Mouse (Mus musculus) MEL (cell line): ENCODE data around the gene Serping1.

ENCODE experiments used
- ELF1 ChIP-seq: IDR thresholded peaks from 2 replicates; pipeline ENCODE4 v1.6.1; 2014; ENCODE audit warnings: low read depth, mild to moderate bottlenecking, inconsistent platforms, low read length, improper control_type of control experiment, moderate library complexity
- MAZ ChIP-seq: IDR thresholded peaks from 2 replicates; pipeline ENCODE4 v1.6.1; 2012; ENCODE audit warnings: low read depth, mild to moderate bottlenecking, inconsistent platforms, low read length, improper control_type of control experiment
- POLR2A ChIP-seq, 2 experiments: IDR thresholded peaks; 2 replicates each; pipeline ENCODE4 v1.6.1; 2011 to 2012; ENCODE audit warnings: low read length in 2 of 2, mild to moderate bottlenecking in 2 of 2, control low read depth in 1 of 2, improper control_type of control experiment in 1 of 2, low read depth in 1 of 2, moderate library complexity in 1 of 2; ENCODE audit not compliant: control insufficient read depth in 1 of 2, insufficient read depth in 1 of 2, poor library complexity in 1 of 2
- POLR2AphosphoS2 ChIP-seq: IDR thresholded peaks from 2 replicates; pipeline ENCODE4 v1.6.1; 2011; ENCODE audit warnings: low read length, improper control_type of control experiment
- ZC3H11A ChIP-seq: IDR thresholded peaks from 2 replicates; pipeline ENCODE4 v1.6.1; 2012; ENCODE audit warnings: low read depth, mild to moderate bottlenecking, inconsistent platforms, low read length, improper control_type of control experiment
- ZMIZ1 ChIP-seq: IDR thresholded peaks from 2 replicates; pipeline ENCODE4 v1.6.1; 2012; ENCODE audit warnings: low read depth, mild to moderate bottlenecking, inconsistent platforms, low read length, improper control_type of control experiment, moderate library complexity

DNA sequence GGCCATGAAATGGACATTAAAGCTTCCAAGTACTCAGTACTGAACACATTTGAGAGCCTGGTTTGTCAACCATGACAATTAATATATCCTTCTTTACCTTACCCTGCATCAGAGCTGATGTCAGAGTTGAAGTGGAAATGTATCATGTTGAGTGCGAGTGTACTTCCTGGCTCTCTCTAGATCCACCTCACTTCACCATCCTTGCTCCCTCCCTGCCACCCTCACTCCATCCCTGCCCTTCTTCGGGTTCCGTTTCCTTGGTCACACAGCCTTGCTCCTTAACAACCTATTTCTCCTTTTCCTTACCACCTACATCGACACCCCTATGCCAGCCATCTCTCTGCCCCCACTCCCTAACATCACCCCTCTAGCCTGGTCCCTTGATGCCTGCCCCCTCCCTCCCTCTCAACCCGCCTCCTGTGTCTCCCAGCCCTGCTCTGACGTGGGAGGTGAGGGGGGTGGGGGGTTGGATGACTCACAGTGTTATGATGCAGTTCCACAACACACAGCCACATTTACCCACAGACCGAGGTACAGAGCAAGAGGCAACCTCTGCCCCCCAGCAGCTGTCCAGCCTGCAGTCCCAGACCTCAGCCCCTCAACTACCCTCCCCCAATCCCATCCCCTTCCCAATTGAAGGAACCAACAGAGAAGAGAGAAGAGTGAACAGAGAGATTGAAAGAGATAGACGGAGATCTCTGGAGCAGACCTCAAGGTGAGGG, 41.5 kb downstream of the Serping1 start, which contains the start of gene Ypel4:
- TF ChIP-seq ELF1 (no peak), MAZ (no peak), ZC3H11A (no peak), POLR2A (IDR thresholded peaks at IDR 0.05; ENCODE audit: control insufficient read depth in 1 of 2, insufficient read depth in 1 of 2, low read depth in 1 of 2, low read length in 2 of 2, poor library complexity in 1 of 2) (no peak), ZMIZ1 (no peak), POLR2AphosphoS2 (no peak)
